Mouse (Mus musculus) ES-E14 (cell line): ENCODE measurements around the gene Gsk3b.

Experiments
- CHD2 ChIP-seq: IDR thresholded peaks from 2 replicates; pipeline ENCODE4 v1.6.1; 2014; ENCODE audit warnings: mild to moderate bottlenecking, low read depth, low read length, inconsistent platforms
- HCFC1 ChIP-seq: IDR thresholded peaks from 2 replicates; pipeline ENCODE4 v1.6.1; 2012; ENCODE audit warnings: low read length, inconsistent platforms, borderline replicate concordance; ENCODE audit not compliant: insufficient read depth
- ZC3H11A ChIP-seq: IDR thresholded peaks from 2 replicates; pipeline ENCODE4 v1.6.1; 2012; ENCODE audit warnings: low read depth, mild to moderate bottlenecking, inconsistent platforms, low read length, borderline replicate concordance
- ZNF384 ChIP-seq: IDR thresholded peaks from 2 replicates; pipeline ENCODE4 v1.6.1; 2012; ENCODE audit warnings: low read depth, low read length, inconsistent platforms

GRCm38 (mm10) chr16:38192640-38193039 lies 103.8 kb downstream of the Gsk3b start:
- no peak for TF ChIP-seq CHD2
- TF ChIP-seq HCFC1, result no peak
- TF ChIP-seq ZNF384, result no peak
- no peak for TF ChIP-seq ZC3H11A
